Mouse (Mus musculus) natural killer cell, adult 2 months (primary cell): ENCODE results near the gene Hemk1.
"Not testable (repeated sequence)": the region's sequence is repeated elsewhere in the genome, so short reads cannot be mapped to it uniquely, and the experiment has no call there.

Experiments used
- DNase-seq, 2 experiments: peaks; one replicate each; pipeline ENCODE4 v3.0.0; 2022; ENCODE audit warnings: low spot score in 2 of 2

Hemk1 gene

GRCm38 (mm10) chr9:107309171-107309570 is 29.0 kb downstream of the Hemk1 start:
- DNase-seq: peak; percentile 32 to 51

DNA sequence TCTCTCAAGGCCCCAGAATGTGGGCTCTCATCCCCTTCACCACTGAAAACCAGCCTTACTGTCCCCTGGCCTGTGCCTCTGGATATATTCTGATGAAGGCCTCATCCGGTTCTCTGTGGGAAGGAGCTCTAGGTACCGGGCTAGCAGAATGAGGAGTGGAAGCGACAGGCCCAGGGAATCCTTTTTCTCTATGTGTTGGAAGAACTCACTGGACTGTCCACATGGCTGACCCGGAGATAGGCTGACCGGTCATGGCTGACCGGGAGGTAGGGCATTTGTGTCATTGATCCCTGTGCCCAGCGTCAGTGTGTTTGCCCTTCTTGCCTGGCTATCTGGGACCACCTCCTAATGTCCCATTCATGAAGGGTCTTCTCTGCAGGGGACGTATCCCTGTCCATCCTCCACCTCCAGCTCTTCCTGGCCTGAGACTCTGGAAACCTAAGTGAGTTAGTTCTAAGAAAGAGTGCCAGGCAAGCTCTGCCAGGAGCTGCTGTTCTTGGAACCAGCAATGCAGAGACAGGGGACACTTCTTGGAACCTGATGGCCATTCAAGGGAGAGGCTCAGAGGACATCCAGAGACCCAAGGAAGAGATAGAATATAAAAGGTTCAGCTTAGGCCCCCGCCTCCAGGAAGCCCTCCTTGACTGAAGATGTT is 29.7 kb downstream of the Hemk1 start:
- no peak for DNase-seq

DNA sequence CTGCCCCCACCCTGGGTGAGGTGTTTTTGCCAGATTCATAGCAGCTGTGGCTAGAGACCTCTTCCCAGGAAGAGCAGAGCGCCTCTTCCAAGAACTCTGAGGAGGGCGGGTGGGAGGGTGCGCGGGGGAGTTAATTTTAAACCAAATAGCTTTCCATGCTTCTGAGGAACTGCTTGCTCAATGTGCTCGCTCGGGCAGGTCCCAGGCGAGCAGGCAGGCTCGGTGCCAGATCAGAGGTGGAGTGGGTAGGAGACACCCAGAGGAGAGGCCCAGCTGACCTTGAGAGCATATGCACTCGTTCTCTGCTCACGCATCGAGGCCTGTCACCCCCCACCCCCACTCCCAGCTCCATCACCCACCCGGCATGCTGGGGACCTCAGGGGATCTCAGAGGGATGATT is 30.3 kb downstream of the Hemk1 start:
- no peak for DNase-seq

- DNase-seq: no peak
These were observed 30.9 kb downstream of the Hemk1 start for GRCm38 (mm10) chr9:107307099-107307872.

GRCm38 (mm10) chr9:107306673-107307072 is 31.5 kb downstream of the Hemk1 start:
- not testable (repeated sequence) for DNase-seq

DNA sequence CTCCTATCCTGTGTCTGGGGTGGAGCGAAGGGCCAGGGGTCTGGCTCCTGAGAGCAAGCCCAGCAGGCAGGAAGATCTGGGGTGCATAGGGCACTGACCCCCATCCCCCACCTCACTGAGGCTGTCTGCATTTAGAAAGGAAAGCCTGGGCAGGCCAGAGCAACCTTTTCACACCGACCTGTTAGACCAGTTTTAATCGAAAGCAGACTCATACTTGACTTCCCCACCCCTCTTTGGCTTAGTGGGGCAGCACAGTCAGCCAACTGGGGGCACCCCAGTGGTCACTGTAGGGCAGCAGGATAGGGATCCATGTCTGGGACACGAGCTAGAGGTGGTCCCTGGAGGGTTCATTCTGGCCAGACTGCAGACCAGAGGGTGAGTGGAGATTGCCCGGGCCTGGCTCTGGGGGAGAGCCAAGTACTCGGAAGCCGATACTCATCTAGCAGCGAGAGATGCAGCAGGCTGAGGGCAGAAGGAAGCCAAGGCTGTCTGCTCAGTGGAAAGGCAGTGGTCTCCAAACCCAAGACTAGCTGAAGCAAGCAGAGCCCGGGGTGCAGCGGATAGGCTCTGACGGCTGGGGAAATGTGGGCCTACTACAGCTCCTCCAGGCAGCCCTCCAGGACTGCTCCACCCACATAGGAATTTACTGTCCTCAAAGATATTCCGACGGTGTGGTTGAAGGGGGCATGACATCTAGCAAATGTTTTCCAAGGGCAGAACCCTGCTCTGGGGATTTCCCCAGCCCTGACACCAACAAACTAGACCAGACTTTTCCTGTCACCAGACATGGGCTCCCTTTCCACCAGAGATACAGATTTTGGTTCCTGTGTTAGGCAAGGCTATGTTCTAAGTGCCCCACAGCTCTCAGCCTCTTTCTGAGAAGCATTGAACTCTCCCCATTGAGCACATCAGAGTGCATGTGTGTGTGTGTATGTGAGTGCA is 32.3 kb downstream of the Hemk1 start:
- no peak for DNase-seq

- no peak for DNase-seq
These were observed 33.1 kb downstream of the Hemk1 start for GRCm38 (mm10) chr9:107305012-107305411.

DNA sequence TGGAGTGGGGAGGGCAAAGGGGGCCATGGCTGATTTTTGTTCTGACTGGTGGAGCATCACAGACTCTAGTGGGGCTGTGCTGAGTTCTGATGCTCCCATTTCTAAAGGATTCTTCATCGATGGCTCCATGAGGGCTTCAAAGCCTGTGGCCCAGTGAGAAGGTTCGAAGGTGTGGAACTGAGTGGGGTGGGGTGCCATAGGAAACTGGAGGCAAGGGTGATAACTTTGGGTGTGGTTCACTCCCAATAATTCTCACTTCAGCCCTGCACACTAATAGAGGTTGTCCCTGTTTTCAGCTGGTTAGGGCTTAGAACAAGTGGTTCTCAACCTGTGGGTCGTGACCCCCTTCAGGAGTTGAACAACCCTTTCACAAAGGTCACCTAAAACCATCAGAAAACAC is 33.8 kb downstream of the Hemk1 start:
- no peak for DNase-seq

DNA sequence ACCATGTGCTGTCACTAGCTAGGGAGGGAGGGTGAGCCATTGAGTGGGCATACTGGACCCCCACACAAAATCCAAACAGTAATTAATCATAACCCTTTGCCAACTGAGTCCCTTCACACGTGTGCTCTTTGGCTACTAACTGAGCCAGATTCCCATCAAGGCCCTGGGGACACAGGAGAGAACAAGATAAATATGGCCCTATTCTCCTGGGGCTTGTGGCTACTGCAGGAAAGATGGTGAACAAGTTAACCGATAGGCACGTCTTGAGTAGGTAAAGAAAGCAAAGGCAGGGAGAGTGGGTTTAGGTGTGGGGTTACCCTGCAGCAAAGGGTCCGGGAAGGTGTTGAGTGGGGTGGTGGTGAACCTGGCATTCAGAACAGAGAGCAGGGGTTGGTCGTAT is 34.2 kb downstream of the Hemk1 start:
- DNase-seq: no peak

GRCm38 (mm10) chr9:107303121-107303820 is 34.9 kb downstream of the Hemk1 start:
- no peak for DNase-seq

DNA sequence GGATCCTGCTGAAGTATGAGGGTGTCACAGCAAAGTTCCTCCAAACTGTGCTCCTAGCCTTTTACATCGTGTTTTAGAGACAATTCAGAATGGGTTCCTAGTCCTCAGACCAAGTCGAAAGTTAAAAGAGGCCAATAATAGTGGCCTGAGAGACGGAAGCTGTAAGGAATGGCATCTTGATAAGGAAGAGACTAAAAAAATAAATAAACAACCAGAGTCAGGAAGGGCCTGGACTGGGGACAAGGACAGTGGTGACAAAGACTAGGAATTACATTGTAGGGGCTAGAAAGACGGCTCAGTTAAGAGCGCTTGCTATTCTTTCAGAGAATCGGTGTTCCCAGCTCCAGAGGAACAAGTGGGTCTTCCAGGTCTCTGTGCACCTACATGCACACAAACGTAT is 35.6 kb downstream of the Hemk1 start:
- DNase-seq: no peak

- no peak for DNase-seq
These were observed 36.4 kb downstream of the Hemk1 start for GRCm38 (mm10) chr9:107301554-107302331.

- DNase-seq: no peak
These were observed 37.8 kb downstream of the Hemk1 start for GRCm38 (mm10) chr9:107300224-107300973.

DNA sequence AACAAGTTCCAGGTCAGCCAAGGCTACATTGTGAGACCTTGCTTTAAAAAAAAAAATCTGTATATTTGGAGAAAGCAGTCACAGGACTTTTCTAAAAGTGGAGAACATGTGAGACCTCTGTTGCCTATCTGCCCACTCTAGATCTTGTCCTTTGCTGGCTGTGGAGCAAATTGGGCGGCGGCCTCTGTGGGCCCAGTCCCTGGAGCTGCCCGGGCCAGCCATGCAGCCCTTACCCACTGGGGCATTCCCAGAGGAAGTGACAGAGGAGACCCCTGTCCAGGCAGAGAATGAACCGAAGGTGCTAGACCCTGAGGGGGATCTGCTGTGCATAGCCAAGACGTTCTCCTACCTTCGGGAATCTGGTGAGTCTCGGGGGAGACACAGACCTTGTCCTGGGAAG is 38.4 kb downstream of the Hemk1 start:
- no peak for DNase-seq

GRCm38 (mm10) chr9:107298876-107299275 is 39.3 kb downstream of the Hemk1 start:
- DNase-seq: no peak

GRCm38 (mm10) chr9:107298059-107298780 is 39.9 kb downstream of the Hemk1 start:
- no peak for DNase-seq

DNA sequence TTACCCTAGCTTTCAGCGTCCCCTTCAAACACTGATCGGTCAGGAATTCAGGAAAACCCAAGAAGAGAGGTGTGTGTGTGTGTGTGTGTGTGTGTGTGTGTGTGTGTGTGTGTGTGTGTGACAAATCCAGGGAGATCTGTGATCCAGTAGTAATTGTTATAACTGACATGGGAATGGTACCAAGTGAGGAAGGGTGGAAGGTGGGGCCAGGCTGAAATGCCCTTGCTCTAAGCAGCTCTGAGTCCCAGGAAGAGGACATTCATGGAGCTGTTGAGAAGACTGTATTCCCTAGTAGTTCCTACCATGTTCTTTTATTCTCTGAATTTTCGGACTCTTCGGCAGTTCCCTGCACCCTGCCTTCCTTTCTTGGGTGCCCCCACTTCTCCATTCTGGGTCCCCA is 40.5 kb downstream of the Hemk1 start:
- no peak for DNase-seq

GRCm38 (mm10) chr9:107297059-107297458 is 41.1 kb downstream of the Hemk1 start:
- DNase-seq: no peak

GRCm38 (mm10) chr9:107296501-107296965 is 41.6 kb downstream of the Hemk1 start:
- DNase-seq: peak; percentile 81
